Mouse (Mus musculus): ENCODE results near the gene Ap2b1.

- no peak for TF ChIP-seq CTCF (IDR thresholded peaks at IDR 0.05; ENCODE audit: low read depth, low read length)
- no peak for TF ChIP-seq POLR2A (IDR thresholded peaks at IDR 0.05; ENCODE audit: extremely low read depth, insufficient read depth, low read length)
Observed at GRCm38 (mm10) chr11:83289633-83290032, 9.2 kb upstream of the Ap2b1 start.

Data from liver, adult 2 months (tissue).